Mouse (Mus musculus) CH12F3 (cell line): ENCODE results near the gene Serpine3.
"Not testable (repeated sequence)": the region's sequence is repeated elsewhere in the genome, so short reads cannot be mapped to it uniquely, and the experiment has no call there.

ENCODE experiments used
- in situ Hi-C: fragments of 300-500 bp; cut with MboI; formaldehyde crosslinking; loops from 2 replicates; pipeline ENCODE4 v1.14.3; 2020; ENCODE audit warnings: low sequenced_read_pairs

The Serpine3 gene

DNA sequence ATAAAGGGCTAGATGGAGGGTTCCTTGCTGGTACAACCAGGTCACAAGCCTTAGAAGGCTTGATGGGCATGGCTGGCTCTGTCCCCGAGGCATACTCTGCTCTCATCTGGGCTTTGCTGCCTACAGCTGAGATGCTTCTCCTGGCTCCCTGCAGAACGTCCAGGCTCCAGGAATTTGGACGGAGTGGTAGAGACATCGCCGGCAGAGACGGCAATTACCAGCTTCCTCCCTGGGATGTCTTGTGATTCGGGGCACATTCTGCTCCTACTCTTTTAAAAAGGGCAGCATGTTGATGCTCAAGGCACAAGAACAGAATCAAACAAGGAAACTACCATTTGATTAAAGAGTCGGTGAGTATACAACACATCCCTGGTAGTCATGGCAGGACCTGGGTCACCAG is at the start of gene Serpine3:
Gene Serpine3, plus strand, starts transcription at position 301 of the 400 bp plus-strand sequence.
- in situ Hi-C loops, result no loop called here

DNA sequence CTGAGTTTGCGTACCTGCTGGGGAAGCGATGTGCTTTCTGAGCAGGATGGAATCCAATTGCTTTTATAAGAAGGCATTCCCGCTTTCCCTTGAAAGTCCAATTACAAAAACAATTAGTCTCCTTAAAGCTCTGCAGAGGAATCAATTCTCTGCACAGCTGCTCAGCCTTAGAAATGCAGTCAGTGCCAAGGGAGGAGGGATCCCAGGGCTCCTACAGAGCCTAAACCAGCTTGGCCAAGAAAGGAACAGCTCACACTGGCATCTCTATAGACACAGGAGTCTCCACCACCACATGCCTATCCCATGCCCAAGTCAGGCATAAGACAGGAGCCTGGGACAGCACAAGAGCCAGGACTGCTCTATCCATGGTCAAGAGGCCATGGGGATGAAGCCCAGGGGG is 41.1 kb upstream of the Serpine3 start:
- in situ Hi-C loops, result no loop called here

DNA sequence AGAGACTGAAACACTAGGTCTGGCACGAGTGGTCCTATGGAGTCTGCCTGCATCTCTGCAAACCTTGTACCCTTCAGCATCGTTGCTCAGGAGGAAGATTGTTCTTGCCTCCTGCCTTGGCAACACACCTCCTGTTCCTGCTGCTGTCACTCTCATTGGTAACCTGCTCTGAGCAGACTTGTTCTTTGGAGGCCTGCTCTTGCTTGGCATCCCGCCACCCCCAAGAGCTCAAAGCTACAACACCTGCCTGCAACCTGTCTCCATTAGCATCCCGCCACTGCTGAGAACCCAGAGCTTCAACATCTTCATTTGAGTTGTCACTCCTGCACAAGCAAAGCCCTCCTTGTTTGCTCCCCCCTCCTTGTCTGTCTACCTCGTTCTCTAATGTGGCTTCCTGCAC is 35.5 kb upstream of the Serpine3 start:
- in situ Hi-C loops, result no loop called here

DNA sequence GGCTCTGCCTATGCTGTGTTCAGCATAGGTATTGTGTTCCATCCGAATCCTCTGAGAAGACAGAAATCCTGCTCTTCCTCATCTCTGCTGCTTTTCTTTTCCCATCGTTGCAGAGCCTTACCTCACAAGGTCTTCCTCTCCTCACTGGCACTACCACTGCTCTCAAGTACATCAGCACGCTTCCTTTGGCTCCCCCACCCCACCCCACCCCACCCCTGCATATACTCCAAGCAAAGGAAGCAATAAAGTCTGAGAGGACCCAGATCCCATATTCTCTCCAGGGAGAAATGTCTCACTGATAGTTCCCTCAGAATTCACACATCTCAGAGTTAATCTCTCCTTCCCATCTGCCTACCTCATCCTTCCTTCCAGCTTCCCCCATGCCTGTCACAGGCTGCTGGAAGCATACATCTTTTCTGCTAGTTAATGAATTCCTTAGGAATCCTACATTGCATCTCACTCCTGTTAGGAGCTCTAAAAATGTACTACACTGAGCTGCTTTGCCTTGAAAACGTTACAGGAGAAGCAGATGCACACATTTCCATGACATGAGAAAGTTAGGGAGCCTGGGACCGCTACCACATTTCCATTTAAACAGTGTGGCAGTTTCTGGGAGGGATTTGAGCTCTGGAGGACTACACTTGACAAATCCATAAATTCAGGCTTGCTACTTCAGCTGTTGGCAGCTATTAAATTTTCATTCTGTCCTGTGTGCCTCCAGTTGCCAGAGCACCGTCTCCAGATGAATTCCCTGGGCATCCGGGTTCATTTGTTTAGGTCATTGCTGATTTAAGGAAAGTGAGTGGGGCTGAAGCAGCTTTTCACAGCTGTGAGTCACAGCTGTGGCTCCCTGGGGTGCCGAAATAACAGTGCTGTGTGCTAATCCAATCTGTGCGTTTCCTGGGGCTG is 25.8 kb upstream of the Serpine3 start:
- in situ Hi-C loops, result no loop called here

DNA sequence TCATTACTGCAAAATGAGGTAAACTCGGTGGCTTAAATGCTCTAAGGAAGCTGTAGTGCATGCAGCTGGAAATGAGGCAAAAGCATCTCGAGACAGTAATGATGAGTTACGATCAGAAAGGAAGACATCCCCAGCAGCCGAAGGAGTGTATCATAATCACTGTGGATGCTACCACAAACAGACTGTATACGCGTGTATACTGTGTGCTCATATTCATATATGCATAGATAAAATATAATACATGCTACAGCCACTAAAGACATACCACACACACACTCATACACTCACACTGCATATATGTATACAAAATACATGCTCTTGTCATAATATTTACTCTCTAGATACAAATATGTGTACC is 25.1 kb upstream of the Serpine3 start:
- in situ Hi-C loops, result no loop called here

DNA sequence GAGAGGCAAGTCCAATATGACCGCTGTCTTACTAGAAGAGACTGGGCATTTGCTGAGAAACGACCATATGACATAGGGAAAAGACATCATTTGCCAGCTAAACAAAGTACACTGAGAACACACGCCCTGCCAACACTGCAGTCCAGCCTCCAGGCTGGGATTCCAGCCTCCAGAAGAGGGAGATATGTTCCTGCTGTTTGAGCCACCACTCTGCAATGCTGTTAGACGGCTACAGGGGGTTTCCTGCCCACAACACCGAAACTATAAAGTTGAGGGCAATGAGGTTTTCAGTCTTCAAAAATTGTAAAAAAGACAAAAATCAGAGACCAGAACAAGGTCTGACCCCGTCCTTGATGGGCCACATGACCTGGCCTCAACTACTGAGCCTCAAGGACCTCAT is 24.4 kb upstream of the Serpine3 start:
- in situ Hi-C loops, result no loop called here

DNA sequence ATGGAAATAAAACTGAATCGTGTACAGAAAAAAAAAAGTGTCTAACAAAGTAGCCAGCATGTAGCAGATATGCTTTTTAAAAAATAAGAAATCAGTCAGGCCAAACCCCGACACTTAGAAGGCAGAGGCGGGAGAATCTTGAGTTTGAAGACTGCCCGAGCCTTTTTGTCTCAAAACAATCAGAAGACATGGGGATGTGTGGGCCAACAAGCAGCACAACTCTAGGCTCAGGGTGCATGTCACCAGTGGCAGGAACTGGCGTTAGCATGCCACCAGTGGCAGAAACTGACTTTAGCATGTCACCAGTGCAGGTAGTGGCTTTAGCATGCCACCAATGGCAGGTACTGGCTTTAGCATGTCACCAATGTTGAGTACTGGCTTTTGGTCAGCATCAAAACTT is 23.9 kb upstream of the Serpine3 start:
- in situ Hi-C loops, result no loop called here

DNA sequence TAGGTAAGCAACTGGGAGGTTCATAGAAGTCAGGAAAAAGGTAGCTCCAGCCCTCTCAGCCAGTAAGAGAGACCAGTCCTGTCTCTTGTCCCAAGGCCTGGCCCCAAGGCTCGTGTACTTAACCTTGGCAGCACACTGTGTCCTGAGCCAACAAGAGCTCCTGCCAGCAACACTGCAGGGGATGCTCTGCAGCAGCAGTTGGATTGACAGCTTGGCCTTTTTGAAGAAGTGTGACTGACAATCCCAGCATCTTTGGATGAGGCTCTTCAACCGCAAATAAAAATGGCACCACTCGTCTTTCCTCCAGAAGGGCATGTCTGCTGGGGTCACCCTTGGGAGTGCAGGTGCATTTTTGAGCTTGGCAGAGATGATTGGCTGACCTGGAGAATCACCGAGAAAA is 23.1 kb upstream of the Serpine3 start:
- in situ Hi-C loops, result no loop called here

DNA sequence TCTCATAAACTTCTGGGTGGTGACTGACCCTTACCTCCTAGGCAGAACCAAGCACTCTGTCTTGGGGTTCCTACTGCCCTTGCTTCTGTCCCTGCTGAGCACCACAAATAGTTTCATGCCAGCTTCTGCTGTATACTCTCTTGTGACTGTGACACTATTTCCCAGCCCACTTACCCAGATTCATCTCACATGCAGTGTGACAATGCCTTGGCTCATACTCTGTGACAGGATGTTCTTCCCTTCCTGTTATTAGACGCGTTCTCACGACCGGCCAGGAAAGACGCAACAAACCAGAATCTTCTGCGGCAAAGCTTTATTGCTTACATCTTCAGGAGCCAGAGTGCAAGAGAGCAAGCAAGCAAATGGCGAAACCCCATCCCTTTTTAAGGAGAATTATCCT is 21.1 kb upstream of the Serpine3 start:
- in situ Hi-C loops, result not testable (repeated sequence)

DNA sequence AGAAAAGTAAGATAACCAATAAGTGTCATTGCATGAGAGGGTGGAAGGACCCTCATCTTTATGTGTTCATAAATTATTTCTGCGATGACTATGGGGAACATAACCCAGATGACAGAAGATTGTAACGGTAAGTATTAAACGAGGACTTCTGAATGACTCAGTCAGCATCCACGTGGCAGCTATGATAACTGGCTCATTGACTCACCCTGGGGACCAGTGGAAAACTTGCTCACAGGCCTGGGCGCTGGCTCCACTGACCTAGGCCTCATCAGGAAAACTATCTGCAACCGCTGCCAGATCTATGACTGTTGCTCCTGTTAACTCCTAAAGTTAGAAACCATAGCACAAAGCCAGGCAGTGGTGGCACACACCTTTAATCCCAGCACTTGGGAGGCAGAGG is 15.1 kb upstream of the Serpine3 start:
- in situ Hi-C loops, result no loop called here

DNA sequence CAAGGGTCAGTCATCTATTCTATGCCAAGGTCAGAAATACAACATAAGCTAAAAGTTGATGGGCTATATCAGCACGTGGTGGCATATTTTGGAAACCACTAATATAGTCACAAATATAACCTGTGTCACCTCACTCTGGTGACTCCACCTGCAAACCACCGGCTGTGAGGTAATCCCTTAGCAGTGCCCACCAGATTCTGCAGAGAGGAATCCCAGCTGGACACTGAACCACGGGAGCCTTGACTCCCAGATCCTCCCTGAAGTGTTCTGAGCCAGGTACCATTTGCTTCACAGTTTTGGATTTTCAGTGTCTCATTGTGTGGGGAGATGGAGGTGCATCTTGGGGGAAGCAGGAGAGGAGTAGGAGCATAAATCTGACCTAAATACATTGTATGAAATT is 13.1 kb upstream of the Serpine3 start:
- in situ Hi-C loops, result no loop called here

DNA sequence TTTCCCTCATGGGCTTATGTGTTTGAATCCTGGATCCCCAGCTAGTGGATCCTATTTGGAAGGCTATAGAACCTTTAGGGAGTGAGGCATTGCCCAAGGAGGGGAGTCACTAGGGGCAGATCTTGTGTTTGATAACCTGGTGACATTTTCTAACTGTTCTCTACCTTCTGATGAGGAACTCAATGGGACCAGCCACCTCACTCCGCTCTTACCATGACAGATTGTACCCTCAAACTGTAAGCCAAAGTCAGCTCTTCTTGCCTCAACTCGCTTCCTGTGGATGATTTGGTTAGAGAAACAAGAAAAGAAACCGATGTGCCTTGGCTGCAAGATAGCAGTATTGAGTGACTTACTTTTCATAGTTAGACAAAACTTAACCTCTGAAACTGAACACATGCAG is 11.7 kb upstream of the Serpine3 start:
- in situ Hi-C loops, result no loop called here

DNA sequence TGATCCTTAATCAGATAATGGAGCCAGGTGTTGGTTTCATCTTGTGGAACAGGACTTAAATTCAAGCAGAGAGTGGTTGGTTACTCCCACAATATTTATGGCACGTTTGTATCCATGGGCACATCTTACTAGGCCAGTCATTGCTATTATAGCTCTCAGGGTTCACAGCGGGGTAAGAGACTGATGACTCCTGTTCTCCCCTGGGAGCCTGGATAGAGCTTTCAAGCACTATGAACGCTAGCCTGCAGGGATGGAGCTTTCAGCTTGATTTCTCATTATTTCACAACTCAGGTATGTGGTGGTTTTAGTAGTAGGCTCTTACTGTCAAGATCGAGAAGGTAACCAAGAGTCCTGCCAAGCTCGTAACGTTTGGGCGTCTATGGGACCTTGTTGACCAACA is 7.5 kb upstream of the Serpine3 start:
- in situ Hi-C loops, result no loop called here

DNA sequence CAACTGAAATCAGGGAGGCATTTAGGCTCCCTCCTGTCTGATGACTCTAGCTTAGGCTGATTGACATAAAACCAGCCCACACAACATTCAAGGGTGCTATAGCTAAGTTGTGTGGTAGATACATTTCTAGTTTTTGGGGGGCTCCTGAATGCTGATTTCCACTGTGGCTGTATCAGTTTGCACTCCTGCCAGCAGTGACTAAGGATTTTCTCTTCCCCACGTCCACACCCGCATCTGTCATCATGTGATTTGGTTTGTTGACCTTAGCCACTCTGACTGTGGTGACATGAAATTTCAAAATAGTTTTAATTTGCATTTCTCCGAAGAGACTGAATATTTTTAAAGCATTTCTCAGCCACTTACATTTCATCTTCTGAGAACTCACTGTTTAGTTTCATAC is 6.0 kb upstream of the Serpine3 start:
- in situ Hi-C loops, result no loop called here

DNA sequence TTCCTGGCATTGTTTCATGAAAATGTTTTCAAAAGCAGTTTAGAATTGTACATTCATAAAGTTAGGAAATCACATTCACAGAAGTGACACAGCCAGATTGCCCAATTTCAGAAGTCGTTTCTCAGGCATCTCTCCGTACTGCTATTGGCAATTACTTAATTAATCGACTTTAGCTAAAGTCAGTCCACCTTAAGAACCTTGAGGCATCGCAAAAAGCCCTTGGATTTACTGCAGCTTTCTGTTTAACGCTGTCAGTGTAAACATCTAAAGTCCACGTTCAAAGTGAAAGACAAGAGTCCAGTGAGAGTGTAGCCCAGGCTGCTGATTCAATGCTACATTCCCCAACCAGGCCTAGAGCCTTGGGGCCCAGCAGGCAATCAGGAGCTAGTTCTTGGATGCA is 1.1 kb upstream of the Serpine3 start:
- in situ Hi-C loops, result no loop called here

DNA sequence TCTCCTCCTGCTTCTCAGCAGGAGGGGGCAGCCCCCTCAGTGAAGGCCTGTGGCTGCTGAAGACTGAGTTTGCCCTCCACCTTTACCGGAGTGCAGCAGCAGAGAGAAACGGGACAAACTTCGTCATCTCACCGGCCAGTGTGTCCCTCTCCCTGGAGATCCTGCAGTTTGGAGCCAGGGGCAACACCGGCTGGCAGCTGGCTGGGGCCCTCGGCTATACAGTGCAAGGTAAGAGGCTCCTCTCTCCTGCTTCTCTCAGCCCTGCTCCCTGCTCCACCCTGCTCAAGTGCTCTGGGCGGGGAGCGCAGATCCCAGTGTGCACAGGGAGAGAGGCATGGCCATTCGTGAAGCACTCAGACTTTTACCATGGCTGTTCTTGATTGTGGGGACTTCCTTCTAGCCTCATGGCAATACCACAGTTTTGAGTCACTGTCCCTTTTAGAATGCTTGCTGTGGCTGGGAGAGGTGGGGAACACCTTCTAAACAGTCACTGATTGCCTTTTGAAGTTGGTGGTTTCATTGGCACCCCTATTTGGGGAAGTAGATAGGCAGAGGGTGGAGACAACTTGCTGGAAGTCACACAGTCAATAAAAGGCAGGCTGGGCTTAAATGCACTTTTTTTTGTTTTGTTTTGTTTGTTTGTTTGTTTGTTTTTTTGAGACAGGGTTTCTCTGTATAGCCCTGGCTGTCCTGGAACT is 1.7 kb downstream of the Serpine3 start:
- in situ Hi-C loops, result no loop called here

DNA sequence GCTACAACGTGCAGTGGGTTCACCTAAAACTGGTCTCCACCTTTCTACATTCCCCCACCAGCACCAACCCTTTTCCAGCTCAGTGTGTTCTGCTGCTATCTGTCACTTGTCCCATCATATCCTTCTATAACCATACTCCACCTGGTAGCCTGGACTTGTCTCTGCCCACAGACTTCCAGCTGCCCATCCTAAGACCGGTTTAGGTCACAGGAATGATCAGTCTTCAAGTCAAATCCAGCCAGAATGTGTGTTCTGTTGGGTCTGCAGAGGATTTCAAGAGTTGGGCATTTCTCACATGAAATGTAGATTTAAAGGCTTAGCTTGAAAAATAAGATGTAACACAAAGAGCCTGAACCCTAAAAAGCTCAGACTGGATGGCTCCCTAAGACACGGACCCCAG is 10.2 kb downstream of the Serpine3 start:
- in situ Hi-C loops, result no loop called here

DNA sequence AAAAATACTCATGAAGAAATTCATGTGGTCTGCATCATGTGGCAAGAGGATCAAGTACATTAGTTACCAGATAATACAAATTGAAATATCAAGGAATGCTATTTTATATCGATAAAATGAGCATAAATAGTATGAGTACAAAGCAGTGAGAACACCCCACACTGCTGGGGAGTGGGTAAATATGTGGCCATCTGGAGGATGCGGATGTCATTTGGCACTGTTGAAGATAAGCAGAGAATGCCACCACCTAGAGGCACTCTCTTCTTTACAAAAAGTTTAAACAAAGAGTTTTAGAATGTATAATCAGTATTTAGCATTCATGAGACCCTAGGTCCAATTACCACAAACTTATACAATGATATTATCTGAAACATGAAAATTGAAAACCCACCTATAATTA is 54.7 kb downstream of the Serpine3 start:
- in situ Hi-C loops, result no loop called here

DNA sequence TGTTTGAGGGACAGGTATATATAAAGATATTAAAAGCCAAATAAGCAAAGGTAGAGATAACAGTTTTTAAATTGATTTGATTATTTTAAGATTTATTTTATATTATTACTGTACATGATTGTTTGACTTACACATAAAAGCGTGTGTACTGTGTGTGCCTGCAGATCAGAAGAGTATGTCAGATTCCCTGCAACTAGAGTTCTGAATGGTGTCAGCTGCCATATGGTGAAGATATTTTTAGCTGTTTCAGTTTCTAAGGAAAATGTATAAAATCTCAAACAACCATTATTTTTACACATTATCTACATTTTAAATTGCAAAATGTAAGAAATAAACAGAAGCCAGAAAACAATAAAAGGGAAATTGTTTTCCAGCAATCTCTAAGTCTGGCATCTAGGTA is 58.2 kb downstream of the Serpine3 start:
- in situ Hi-C loops, result no loop called here

DNA sequence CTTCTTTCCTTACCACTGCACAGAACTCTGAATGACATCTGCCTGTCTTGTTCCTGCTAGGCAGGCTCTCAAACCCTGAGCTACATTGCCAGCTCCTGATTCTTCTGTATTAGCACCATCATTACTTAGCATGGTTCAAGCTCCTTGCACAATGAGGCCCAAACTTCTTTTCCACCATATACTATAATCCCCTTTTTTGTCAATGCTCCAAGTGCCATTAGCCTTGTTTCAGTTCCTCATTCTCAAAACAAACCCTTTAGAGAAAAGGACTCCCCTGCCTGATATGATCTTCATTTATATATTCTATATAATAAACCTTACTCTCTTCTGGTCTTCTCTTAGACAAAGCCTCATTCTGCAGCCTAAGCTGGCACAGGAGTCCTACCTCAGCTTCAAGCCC is 61.1 kb downstream of the Serpine3 start:
- in situ Hi-C loops, result no loop called here

DNA sequence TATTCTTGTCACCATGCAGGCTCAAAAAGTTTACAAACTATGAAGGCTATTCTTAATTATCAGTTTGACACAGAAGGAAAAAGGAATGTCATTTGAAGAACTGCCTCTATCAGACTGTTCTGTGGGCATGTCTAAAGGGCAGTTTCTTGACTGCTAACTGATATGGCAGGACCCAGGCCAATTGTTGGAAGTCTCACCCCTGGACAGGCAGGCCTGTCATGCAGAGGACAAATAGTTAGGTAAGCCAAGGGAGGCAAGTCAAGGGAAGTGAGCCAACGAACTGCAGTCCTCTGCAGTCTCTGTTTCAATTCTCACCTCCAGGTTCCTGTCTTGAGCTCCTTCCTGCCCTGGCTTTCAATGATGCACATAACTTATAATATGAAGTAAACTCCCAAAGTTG is 68.4 kb downstream of the Serpine3 start:
- in situ Hi-C loops, result no loop called here

DNA sequence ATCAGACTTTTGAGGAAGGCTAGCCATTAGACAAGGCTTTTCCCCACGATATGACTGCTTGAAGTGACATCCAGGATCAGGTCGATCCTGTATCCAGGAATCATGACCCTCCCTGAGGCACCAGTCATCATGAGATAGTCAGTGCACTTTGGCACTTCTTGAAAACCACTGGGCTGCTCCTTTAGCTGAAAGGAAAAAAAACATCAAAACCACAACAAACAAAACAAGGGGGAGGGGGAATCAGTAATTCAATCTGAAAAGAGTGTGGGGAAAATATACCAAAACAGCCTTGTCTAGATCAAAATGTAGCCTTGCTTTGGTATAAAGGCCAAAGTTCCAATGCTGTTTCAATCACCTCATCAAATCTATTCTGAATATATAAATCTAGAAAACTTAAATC is 70.2 kb downstream of the Serpine3 start:
- in situ Hi-C loops, result no loop called here
